Mouse (Mus musculus): ENCODE measurements around the gene Tdrkh. TPM values are rescaled to one million over a fixed set of nuclear protein-coding genes. Genes with fewer than 3 reads are reported as not detected.

The Tdrkh gene
- total RNA-seq, 2 experiments from 2014 or later, result 7.4 to 10.6 TPM

Other genes starting within 250 kb of the Tdrkh start
- not detected for gene Gm10696, start 235.1 kb upstream of the Tdrkh start, total RNA-seq (2021)
- not detected for gene Gm5286, start 216.6 kb upstream of the Tdrkh start, total RNA-seq (2021)
- not detected for gene Gm4778, start 149.2 kb upstream of the Tdrkh start, total RNA-seq (2021)
- gene Them4, start 103.2 kb upstream of the Tdrkh start, total RNA-seq (2021), result 1 to 10 TPM; 6.3 to 8.5 TPM
- gene Them5, start 71.2 kb upstream of the Tdrkh start, total RNA-seq (2021), result not detected
- under 1 TPM; 0.36 to 0.40 TPM for gene C2cd4d, start 50.8 kb upstream of the Tdrkh start, total RNA-seq (2021)
- 10 to 100 TPM; 19.0 to 20.2 TPM for gene Rorc, start 40.5 kb upstream of the Tdrkh start, total RNA-seq (2021)
- gene Lingo4, start 14.8 kb upstream of the Tdrkh start, total RNA-seq (2021), result under 1 TPM; 0.66 to 0.73 TPM
- gene Mrpl9, start 30.0 kb downstream of the Tdrkh start, total RNA-seq (2021), result 10 to 100 TPM; 73.2 to 80.4 TPM
- gene Oaz3, start 30.6 kb downstream of the Tdrkh start, total RNA-seq (2021), result not detected
- gene Celf3, start 65.0 kb downstream of the Tdrkh start, total RNA-seq (2021), result 10 to 100 TPM; 13.6 to 20.4 TPM
- 1 to 10 TPM; 2.7 to 4.7 TPM for gene Riiad1, start 67.1 kb downstream of the Tdrkh start, total RNA-seq (2021)
- 10 to 100 TPM; 44.6 to 45.2 TPM for gene Snx27, start 169.4 kb downstream of the Tdrkh start, total RNA-seq (2021)
- not detected for gene Gm10972, start 229.8 kb downstream of the Tdrkh start, total RNA-seq (2021)
- gene Tuft1, start 245.6 kb downstream of the Tdrkh start, total RNA-seq (2021), result 10 to 100 TPM; 10.5 to 11.6 TPM